In genomic region chr1:51879333-51879770, GRCm38 (mm10) we compare ENCODE assay signal across 9 mouse cellular contexts. TPM values are rescaled to one million over a fixed set of nuclear protein-coding genes. Genes with fewer than 3 reads are reported as not detected.
A peak's percentile ranks its signal among the peaks of the same experiment; 100 is the strongest.
DNase-seq lines count a peak whose midpoint lies in the region; ATAC-seq lines count a peak whose summit lies in the region.
"Had no signal": no experiment of that assay in that cellular context is flagged by ENCODE, and none has a peak within 500 bp of the region (broad histone marks: within the 10 kb centered on the region; RNA-seq: fewer than 3 reads in every experiment).

No protein-coding gene starts in this region.

- H3K36me3 ChIP-seq in forebrain, embryonic 13.5 days (ENCODE audit: poor library complexity, severe bottlenecking), result peaks cover 21% of the 10 kb centered on the region
- H3K36me3 ChIP-seq in forebrain, embryonic 15.5 days, result peaks cover 4% of the 10 kb centered on the region; the same call in 1 of the 2 replicates

- H3K27ac ChIP-seq in forebrain, embryonic 13.5 days, result no peak overlapping the region
- no peak overlapping the region for H3K27ac ChIP-seq in forebrain, embryonic 15.5 days (replicated peaks)

- no peak overlapping the region for H3K9ac ChIP-seq in forebrain, embryonic 13.5 days
- no peak overlapping the region for H3K9ac ChIP-seq in forebrain, embryonic 15.5 days (replicated peaks)

- 17% methylated on average over 9 of the region's 9 CpGs for WGBS in forebrain, embryonic 13.5 days
- 18% methylated on average over 9 of the region's 9 CpGs for WGBS in forebrain, embryonic 15.5 days

- H3K4me1 ChIP-seq in forebrain, embryonic 13.5 days, result peaks cover 9% of the 10 kb centered on the region; the same call in 1 of the 2 replicates
- no peaks in the 10 kb centered on the region; the same call in 1 of the 2 replicates for H3K4me1 ChIP-seq in forebrain, embryonic 15.5 days

- ATAC-seq in forebrain, embryonic 13.5 days, result peak; percentile 25; the same call in 1 of the 2 replicates
- ATAC-seq in forebrain, embryonic 15.5 days (replicated peaks), result no peak
- ATAC-seq in megakaryocyte progenitor cell, adult 5-6 weeks (replicated peaks; ENCODE audit: poor library complexity), result peak; percentile 31; the same call in 1 of the 2 replicates

- no peaks in the 10 kb centered on the region for H3K27me3 ChIP-seq in forebrain, embryonic 13.5 days
- H3K27me3 ChIP-seq in forebrain, embryonic 15.5 days, result no peaks in the 10 kb centered on the region

- peak; percentile 41 for DNase-seq in heart, adult 8-10 months (ENCODE audit: low spot score)
- peak; percentile 19 to 35 for DNase-seq in kidney, adult 8-10 months
- DNase-seq in testis, postnatal 10 days (ENCODE audit: low spot score), result no peak
- no peak for DNase-seq in left cerebral cortex, adult 8-10 months (ENCODE audit: low spot score in 2 of 2)
- DNase-seq in frontal cortex, postnatal 36 days (ENCODE audit: low spot score in 2 of 2), result no peak

- no peak overlapping the region for H3K4me2 ChIP-seq in forebrain, embryonic 13.5 days
- no peak overlapping the region for H3K4me2 ChIP-seq in forebrain, embryonic 15.5 days (replicated peaks)

- no peak overlapping the region for H3K4me3 ChIP-seq in forebrain, embryonic 13.5 days
- H3K4me3 ChIP-seq in forebrain, embryonic 15.5 days, result no peak overlapping the region
- H3K4me3 ChIP-seq: myocyte had no signal

- no peaks in the 10 kb centered on the region for H3K9me3 ChIP-seq in forebrain, embryonic 13.5 days (replicated peaks)
- no peaks in the 10 kb centered on the region for H3K9me3 ChIP-seq in forebrain, embryonic 15.5 days

RNA-seq across cellular contexts. Expression of gene Myo1b, which starts 36.5 kb away (rescaled TPM):
- 105 and 112 TPM in 2 replicates for polyA plus RNA-seq in forebrain, embryonic 13.5 days (2015; fragmentation: Nextera tagmentation; extraction: Ambion mirVana)
- 86.4 and 94.5 TPM in 2 replicates for polyA plus RNA-seq in forebrain, embryonic 15.5 days (2015; fragmentation: Nextera tagmentation; extraction: Ambion mirVana)
- 10 to 100 TPM; 20.4 to 24.5 (median 20.7) TPM for total RNA-seq in heart, adult 8-10 months (2022)
- 2.0 and 3.3 TPM in 2 replicates for total RNA-seq in megakaryocyte progenitor cell, adult 5-6 weeks (2015)
- 5.2 and 5.8 TPM in 2 replicates for total RNA-seq in megakaryocyte progenitor cell, adult 5-6 weeks (2017)
- total RNA-seq in left cerebral cortex, adult 8-10 months (2022), result 10 to 100 TPM; 30.7 to 48.0 (median 40.7) TPM

Comparison
In these comparisons a context has a peak if more than half of its experiments do, and no peak if none do; other contexts are left out.
1. DNase-seq: peak in heart, adult 8-10 months (single experiment) and kidney, adult 8-10 months (2 of 2); none in testis, postnatal 10 days (single experiment), left cerebral cortex, adult 8-10 months (0 of 2) and frontal cortex, postnatal 36 days (0 of 2).